Mouse (Mus musculus) forebrain, embryonic 15.5 days (tissue): ENCODE measurements around the gene Crtc3. TPM values are rescaled to one million over a fixed set of nuclear protein-coding genes. Genes with fewer than 3 reads are reported as not detected.
A peak's percentile ranks its signal among the peaks of the same experiment; 100 is the strongest.

Experiments
- ATAC-seq: fragments of 200-750 bp; cut with Nextera tagmentation; replicated peaks from 2 replicates; pipeline ENCODE4 v1.8.0; 2017; ENCODE audit warnings: mild to moderate bottlenecking, moderate TSS enrichment, moderate library complexity
- H3K27ac ChIP-seq: fragments of 300-500 bp; sonication (generic); replicated peaks from 2 replicates; pipeline ENCODE4 v1.5.1; 2015; ENCODE audit warnings: mild to moderate bottlenecking, inconsistent platforms
- H3K27me3 ChIP-seq: fragments of 300-500 bp; sonication (generic); 2 replicates; pipeline ENCODE4 v1.6.1; 2015; ENCODE audit warnings: inconsistent platforms
- H3K36me3 ChIP-seq: fragments of 300-500 bp; sonication (generic); 2 replicates; pipeline ENCODE4 v1.6.1; 2015; ENCODE audit warnings: mild to moderate bottlenecking, inconsistent platforms
- H3K4me1 ChIP-seq: fragments of 300-500 bp; sonication (generic); 2 replicates; pipeline ENCODE4 v1.6.1; 2015; ENCODE audit warnings: inconsistent platforms
- H3K4me2 ChIP-seq: fragments of 300-500 bp; sonication (generic); replicated peaks from 2 replicates; pipeline ENCODE4 v1.6.1; 2015; ENCODE audit warnings: mild to moderate bottlenecking, inconsistent platforms
- H3K4me3 ChIP-seq: fragments of 300-500 bp; sonication (generic); 2 replicates; pipeline ENCODE4 v1.5.1; 2015; ENCODE audit warnings: mild to moderate bottlenecking, inconsistent platforms
- H3K9ac ChIP-seq: fragments of 300-500 bp; sonication (generic); replicated peaks from 2 replicates; pipeline ENCODE4 v1.6.1; 2015; ENCODE audit warnings: mild to moderate bottlenecking, inconsistent platforms
- H3K9me3 ChIP-seq: fragments of 300-500 bp; sonication (generic); 2 replicates; pipeline ENCODE4 v1.6.1; 2016; ENCODE audit warnings: inconsistent platforms
- WGBS: fragments of 180-500 bp; shearing (Covaris S2); methylation state at CpG from one replicate; pipeline ENCODE4 v1.1.7; 2015; ENCODE audit warnings: mixed read lengths; 5-methylcytosine and 5-hydroxymethylcytosine counted together
- polyA plus RNA-seq: library from polyadenylated mRNA; unstranded; fragments of >200 nt; fragmentation: Nextera tagmentation; extraction: Ambion mirVana; gene quantifications from 2 replicates; pipeline ENCODE4 v1.2.1, GENCODE M21; 2015

Crtc3 gene
- polyA plus RNA-seq, 1 experiment from 2014 or later, result 17.0 TPM

GRCm38 (mm10) chr7:80636288-80636952 lies 52.3 kb downstream of the Crtc3 start:
- no peaks in the 10 kb centered on the region for H3K36me3 ChIP-seq
- H3K4me3 ChIP-seq, result no peak overlapping the region
- no peaks in the 10 kb centered on the region for H3K9me3 ChIP-seq
- no peak overlapping the region for H3K9ac ChIP-seq
- 73% methylated on average over 17 of the region's 17 CpGs for WGBS
- no peak for ATAC-seq
- no peak overlapping the region for H3K4me2 ChIP-seq
- peaks cover 16% of the 10 kb centered on the region for H3K4me1 ChIP-seq
- no peaks in the 10 kb centered on the region for H3K27me3 ChIP-seq
- H3K27ac ChIP-seq, result no peak overlapping the region

- H3K27ac ChIP-seq, result no peak overlapping the region
- H3K9ac ChIP-seq, result no peak overlapping the region
- 89% methylated on average over 5 of the region's 5 CpGs for WGBS
- H3K36me3 ChIP-seq, result no peaks in the 10 kb centered on the region
- no peak for ATAC-seq
- H3K27me3 ChIP-seq, result no peaks in the 10 kb centered on the region
- no peak overlapping the region for H3K4me3 ChIP-seq
- H3K4me2 ChIP-seq, result no peak overlapping the region
- H3K4me1 ChIP-seq, result peaks cover 14% of the 10 kb centered on the region
- no peaks in the 10 kb centered on the region for H3K9me3 ChIP-seq
These were observed 52.8 kb downstream of the Crtc3 start for GRCm38 (mm10) chr7:80635866-80636265.

DNA sequence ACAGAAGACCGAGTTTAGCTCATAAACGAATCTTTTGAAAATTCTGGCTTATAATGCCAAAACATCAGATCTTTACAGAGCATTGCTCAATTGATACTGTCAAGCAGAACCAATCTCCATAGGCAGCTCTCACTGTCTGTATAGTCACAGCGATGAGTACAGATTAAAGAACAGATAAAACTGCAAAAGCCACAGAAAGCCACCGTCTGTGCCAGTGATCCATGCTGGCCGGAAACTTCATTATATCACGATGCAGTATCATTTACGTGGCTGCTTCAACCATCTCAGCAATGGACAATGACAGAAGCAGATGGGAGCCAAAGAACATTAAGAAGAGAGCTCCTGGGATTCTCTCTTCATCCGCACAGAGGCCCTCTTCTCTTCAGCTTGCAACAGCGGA lies 53.9 kb downstream of the Crtc3 start:
- no peak overlapping the region for H3K4me2 ChIP-seq
- no peak overlapping the region for H3K4me3 ChIP-seq
- H3K27ac ChIP-seq, result 0 out of 2 replicates have a peak overlapping the region, but pooled peaks have one; percentile 0
- H3K4me1 ChIP-seq, result peaks cover 11% of the 10 kb centered on the region; the same call in 1 of the 2 replicates
- ATAC-seq, result no peak
- no peaks in the 10 kb centered on the region for H3K36me3 ChIP-seq
- WGBS, result 85% methylated on average over 9 of the region's 9 CpGs
- H3K27me3 ChIP-seq, result no peaks in the 10 kb centered on the region
- H3K9ac ChIP-seq, result no peak overlapping the region
- H3K9me3 ChIP-seq, result no peaks in the 10 kb centered on the region

DNA sequence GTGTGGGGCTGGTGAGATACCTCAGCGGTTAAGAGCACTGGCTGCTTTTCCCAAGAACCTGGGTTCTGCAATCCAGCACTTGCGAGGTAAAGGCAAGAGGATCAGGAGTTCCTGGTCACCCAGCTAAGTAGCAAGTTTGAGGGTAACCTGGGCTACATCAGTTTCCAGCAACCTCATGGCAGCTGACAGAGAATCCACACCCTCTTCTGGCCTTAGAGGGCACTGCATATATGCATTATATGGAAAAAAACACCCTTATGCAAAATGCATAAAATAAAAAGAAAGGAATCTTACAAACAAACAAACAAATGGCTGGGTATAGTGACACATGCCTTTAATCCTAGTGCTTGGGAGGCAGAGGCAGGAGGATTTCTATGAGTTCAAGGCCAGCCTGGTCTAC lies 55.0 kb downstream of the Crtc3 start:
- H3K9me3 ChIP-seq, result no peaks in the 10 kb centered on the region
- H3K4me3 ChIP-seq, result no peak overlapping the region
- no peaks in the 10 kb centered on the region for H3K27me3 ChIP-seq
- ATAC-seq, result no peak
- no peaks in the 10 kb centered on the region for H3K36me3 ChIP-seq
- 99% methylated on average over 2 of the region's 2 CpGs for WGBS
- H3K27ac ChIP-seq, result no peak overlapping the region
- H3K9ac ChIP-seq, result no peak overlapping the region
- peaks cover 19% of the 10 kb centered on the region for H3K4me1 ChIP-seq
- no peak overlapping the region for H3K4me2 ChIP-seq

- no peak for ATAC-seq
- no peak overlapping the region for H3K4me3 ChIP-seq
- WGBS, result 72% methylated on average over 6 of the region's 6 CpGs
These were observed 56.7 kb downstream of the Crtc3 start for GRCm38 (mm10) chr7:80631993-80632392.

GRCm38 (mm10) chr7:80631405-80631804 lies 57.3 kb downstream of the Crtc3 start:
- ATAC-seq, result no peak

More at GRCm38 (mm10) chr7:80631993-80632392, 56.7 kb downstream of the Crtc3 start:
- Histone ChIP-seq H3K27ac (no peak overlapping the region), H3K4me1 (peaks cover 23% of the 10 kb centered on the region), H3K9me3 (no peaks in the 10 kb centered on the region), H3K27me3 (no peaks in the 10 kb centered on the region), H3K9ac (no peak overlapping the region), H3K4me2 (no peak overlapping the region), H3K36me3 (no peaks in the 10 kb centered on the region)

GRCm38 (mm10) chr7:80629369-80629768 lies 59.3 kb downstream of the Crtc3 start:
- Histone ChIP-seq H3K36me3 (no peaks in the 10 kb centered on the region), H3K4me2 (no peak overlapping the region), H3K9ac (no peak overlapping the region), H3K27me3 (no peaks in the 10 kb centered on the region), H3K4me1 (peaks cover 16% of the 10 kb centered on the region), H3K9me3 (no peaks in the 10 kb centered on the region), H3K4me3 (no peak overlapping the region), H3K27ac (peak overlapping the region; percentile 64; the same call in 1 of the 2 replicates)
- WGBS, result 91% methylated on average over 12 of the region's 12 CpGs
- ATAC-seq, result no peak

More at GRCm38 (mm10) chr7:80631405-80631804, 57.3 kb downstream of the Crtc3 start:
- Histone ChIP-seq H3K9me3 (no peaks in the 10 kb centered on the region), H3K4me1 (peaks cover 19% of the 10 kb centered on the region), H3K36me3 (no peaks in the 10 kb centered on the region), H3K4me3 (no peak overlapping the region), H3K27ac (no peak overlapping the region), H3K4me2 (no peak overlapping the region), H3K9ac (no peak overlapping the region), H3K27me3 (no peaks in the 10 kb centered on the region)
- 84% methylated on average over 3 of the region's 3 CpGs for WGBS

DNA sequence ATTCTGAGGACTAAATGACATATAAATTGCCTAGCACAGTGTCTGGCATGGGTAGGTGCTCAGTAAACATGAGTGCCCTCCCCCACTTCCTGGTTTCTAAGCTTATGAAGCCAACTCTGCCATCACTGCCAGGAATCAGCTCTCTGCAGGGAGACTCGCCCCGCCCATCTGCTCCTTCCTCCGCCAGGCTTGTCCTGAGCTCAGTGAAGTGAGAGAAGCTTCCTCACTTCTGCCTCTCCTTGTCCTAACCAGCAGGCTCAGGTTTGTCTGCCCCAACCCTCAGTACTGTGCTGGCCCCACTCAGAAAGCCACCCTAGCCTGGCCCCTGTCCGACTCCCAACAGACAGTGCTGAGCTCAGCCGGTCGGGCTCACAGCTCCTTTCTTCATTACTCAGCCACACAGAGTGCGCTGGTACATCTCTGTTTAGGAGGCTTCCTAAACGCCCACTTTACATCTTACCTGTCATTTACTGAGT lies 59.9 kb downstream of the Crtc3 start:
- 54% methylated on average over 8 of the region's 8 CpGs for WGBS
- Histone ChIP-seq H3K4me1 (peaks cover 16% of the 10 kb centered on the region), H3K9me3 (no peaks in the 10 kb centered on the region), H3K4me2 (no peak overlapping the region), H3K9ac (no peak overlapping the region), H3K36me3 (0 out of 2 replicates have a peak, but pooled peaks cover 3% of the 10 kb centered on the region), H3K27me3 (no peaks in the 10 kb centered on the region), H3K27ac (peak overlapping the region; percentile 64), H3K4me3 (no peak overlapping the region)
- ATAC-seq, result peak; percentile 70; the same call in 1 of the 2 replicates

DNA sequence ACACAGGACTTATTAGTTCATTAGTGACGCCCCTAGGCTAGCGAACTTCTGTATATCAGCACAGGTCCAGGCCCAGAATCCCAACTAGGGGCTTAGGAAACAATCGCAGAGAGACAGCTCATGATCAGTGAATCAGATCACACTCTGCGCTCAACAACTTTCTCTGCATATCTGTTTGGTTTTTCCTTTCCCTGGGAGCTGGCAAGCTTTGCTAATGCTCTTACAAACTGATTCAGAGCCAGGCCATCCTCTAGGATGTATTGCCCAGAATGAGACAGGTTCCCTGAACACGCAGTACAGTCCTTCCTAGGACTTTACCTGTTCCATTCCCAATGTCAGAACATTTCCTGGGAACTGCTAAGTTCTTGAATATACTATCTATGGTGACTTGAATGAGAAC lies 61.7 kb downstream of the Crtc3 start:
- WGBS, result 85% methylated on average over 5 of the region's 5 CpGs
- Histone ChIP-seq H3K9me3 (no peaks in the 10 kb centered on the region), H3K4me2 (no peak overlapping the region), H3K27me3 (no peaks in the 10 kb centered on the region), H3K4me3 (no peak overlapping the region), H3K36me3 (0 out of 2 replicates have a peak, but pooled peaks cover 4% of the 10 kb centered on the region), H3K9ac (no peak overlapping the region), H3K27ac (no peak overlapping the region), H3K4me1 (peaks cover 16% of the 10 kb centered on the region)
- ATAC-seq, result no peak

DNA sequence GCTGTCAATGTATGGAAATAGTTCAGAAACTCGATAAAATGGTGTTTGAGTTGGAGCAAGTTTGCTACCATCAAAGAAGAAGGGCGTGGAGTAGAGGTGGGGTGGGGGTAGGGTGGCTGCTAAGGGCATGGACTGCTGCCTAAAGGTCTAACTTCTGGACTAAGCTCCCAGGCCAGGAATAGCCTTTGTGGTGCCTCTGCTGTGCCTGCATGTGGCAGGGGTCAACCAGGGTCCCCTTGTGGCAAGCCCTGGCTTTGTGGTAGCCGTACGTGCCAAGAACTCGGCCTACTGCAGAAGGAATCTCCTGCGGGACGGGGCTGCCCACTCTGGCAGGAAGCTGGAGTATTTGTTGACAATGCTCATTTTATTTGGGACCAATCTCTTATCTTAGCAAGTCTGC lies 62.8 kb downstream of the Crtc3 start:
- Histone ChIP-seq H3K4me2 (no peak overlapping the region), H3K36me3 (0 out of 2 replicates have a peak, but pooled peaks cover 4% of the 10 kb centered on the region), H3K9ac (no peak overlapping the region), H3K9me3 (no peaks in the 10 kb centered on the region), H3K27me3 (no peaks in the 10 kb centered on the region), H3K27ac (no peak overlapping the region), H3K4me3 (no peak overlapping the region), H3K4me1 (peaks cover 16% of the 10 kb centered on the region)
- no peak for ATAC-seq
- 90% methylated on average over 7 of the region's 7 CpGs for WGBS

GRCm38 (mm10) chr7:80623276-80623675 lies 65.4 kb downstream of the Crtc3 start:
- no peak for ATAC-seq
- no peak overlapping the region for H3K9ac ChIP-seq
- 0 out of 2 replicates have a peak, but pooled peaks cover 4% of the 10 kb centered on the region for H3K36me3 ChIP-seq
- no peaks in the 10 kb centered on the region for H3K27me3 ChIP-seq
- 77% methylated on average over 5 of the region's 5 CpGs for WGBS
- no peak overlapping the region for H3K4me2 ChIP-seq
- H3K4me3 ChIP-seq, result no peak overlapping the region
- peaks cover 4% of the 10 kb centered on the region; the same call in 1 of the 2 replicates for H3K4me1 ChIP-seq
- H3K27ac ChIP-seq, result no peak overlapping the region
- no peaks in the 10 kb centered on the region for H3K9me3 ChIP-seq

GRCm38 (mm10) chr7:80616096-80616495 lies 72.6 kb downstream of the Crtc3 start:
- no peak overlapping the region for H3K9ac ChIP-seq
- H3K36me3 ChIP-seq, result 0 out of 2 replicates have a peak, but pooled peaks cover 5% of the 10 kb centered on the region
- ATAC-seq, result no peak
- WGBS, result 70% methylated on average over 9 of the region's 9 CpGs
- no peak overlapping the region for H3K4me2 ChIP-seq
- H3K27me3 ChIP-seq, result no peaks in the 10 kb centered on the region
- peaks cover 6% of the 10 kb centered on the region; the same call in 1 of the 2 replicates for H3K4me1 ChIP-seq
- no peak overlapping the region for H3K27ac ChIP-seq
- H3K4me3 ChIP-seq, result no peak overlapping the region
- no peaks in the 10 kb centered on the region for H3K9me3 ChIP-seq
